Mouse (Mus musculus): ENCODE data around the gene Rsph3b.
"Not testable (repeated sequence)": the region's sequence is repeated elsewhere in the genome, so short reads cannot be mapped to it uniquely, and the experiment has no call there.

Gene Rsph3b

GRCm38 (mm10) chr17:6947984-6948768 lies at the start of gene Rsph3b:
TSS of gene Rsph3b (minus strand) at chr17:6948682.
- peak; percentile 76 for DNase-seq (ENCODE audit: low spot score)

GRCm38 (mm10) chr17:6997778-6998490 lies 49.5 kb upstream of the Rsph3b start:
- not testable (repeated sequence) for DNase-seq (ENCODE audit: low spot score)

- DNase-seq (ENCODE audit: low spot score): not testable (repeated sequence)
Observed at GRCm38 (mm10) chr17:6996826-6997225, 48.3 kb upstream of the Rsph3b start.

GRCm38 (mm10) chr17:6995504-6995903 lies 47.0 kb upstream of the Rsph3b start:
- DNase-seq (ENCODE audit: low spot score): not testable (repeated sequence)

GRCm38 (mm10) chr17:6986118-6986517 lies 37.6 kb upstream of the Rsph3b start:
- DNase-seq (ENCODE audit: low spot score): not testable (repeated sequence)

- DNase-seq (ENCODE audit: low spot score): not testable (repeated sequence)
Observed at GRCm38 (mm10) chr17:6980144-6980543, 31.7 kb upstream of the Rsph3b start.

GRCm38 (mm10) chr17:6979380-6979779 lies 30.9 kb upstream of the Rsph3b start:
- not testable (repeated sequence) for DNase-seq (ENCODE audit: low spot score)

GRCm38 (mm10) chr17:6978287-6979248 lies 30.1 kb upstream of the Rsph3b start, which contains the start of gene Gm49721:
TSS of gene Gm49721 (plus strand) at chr17:6978904.
- peak; percentile 54 for DNase-seq (ENCODE audit: low spot score)

GRCm38 (mm10) chr17:6974985-6975384 lies 26.5 kb upstream of the Rsph3b start:
- not testable (repeated sequence) for DNase-seq (ENCODE audit: low spot score)

- not testable (repeated sequence) for DNase-seq (ENCODE audit: low spot score)
Observed at GRCm38 (mm10) chr17:6972836-6973396, 24.4 kb upstream of the Rsph3b start.

GRCm38 (mm10) chr17:6971238-6971637 lies 22.8 kb upstream of the Rsph3b start:
- DNase-seq (ENCODE audit: low spot score): not testable (repeated sequence)

GRCm38 (mm10) chr17:6970334-6970733 lies 21.9 kb upstream of the Rsph3b start, which contains the start of gene Rnaset2b:
TSS of gene Rnaset2b (plus strand) at chr17:6970634.
- not testable (repeated sequence) for DNase-seq (ENCODE audit: low spot score)

- not testable (repeated sequence) for DNase-seq (ENCODE audit: low spot score)
Observed at GRCm38 (mm10) chr17:6967673-6968072, 19.2 kb upstream of the Rsph3b start.

GRCm38 (mm10) chr17:6965364-6965763 lies 16.9 kb upstream of the Rsph3b start:
- not testable (repeated sequence) for DNase-seq (ENCODE audit: low spot score)

- not testable (repeated sequence) for DNase-seq (ENCODE audit: low spot score)
Observed at GRCm38 (mm10) chr17:6962936-6963335, 14.5 kb upstream of the Rsph3b start.

- DNase-seq (ENCODE audit: low spot score): not testable (repeated sequence)
Observed at GRCm38 (mm10) chr17:6962339-6962738, 13.9 kb upstream of the Rsph3b start.

GRCm38 (mm10) chr17:6961181-6962000 lies 12.9 kb upstream of the Rsph3b start:
- DNase-seq (ENCODE audit: low spot score): peak; percentile 24

- DNase-seq (ENCODE audit: low spot score): not testable (repeated sequence)
Observed at GRCm38 (mm10) chr17:6960776-6961175, 12.3 kb upstream of the Rsph3b start, which contains the start of gene Tagap1. TSS of gene Tagap1 (minus strand) at chr17:6961156.

GRCm38 (mm10) chr17:6960349-6960748 lies 11.9 kb upstream of the Rsph3b start:
- DNase-seq (ENCODE audit: low spot score): not testable (repeated sequence)

- not testable (repeated sequence) for DNase-seq (ENCODE audit: low spot score)
Observed at GRCm38 (mm10) chr17:6959543-6960259, 11.2 kb upstream of the Rsph3b start.
